Mouse (Mus musculus) layer of hippocampus, adult 18-20 months (tissue): Measurements from ENCODE around the gene Lmtk2. TPM values are rescaled to one million over a fixed set of nuclear protein-coding genes. Genes with fewer than 3 reads are reported as not detected.

Experiments used
- DNase-seq, 2 experiments: peaks; one replicate each; pipeline ENCODE4 v3.0.0; 2022; ENCODE audit warnings: low spot score in 2 of 2
- total RNA-seq, 2 experiments: library from RNA; stranded (reverse); gene quantifications; 2 replicates each; pipeline ENCODE4 v1.2.3; 2021

Lmtk2 gene
- total RNA-seq, 2 experiments from 2014 or later: 94.4 to 98.9 TPM

- DNase-seq: peak in 1 of 2 experiments; percentile 71
Measured at GRCm38 (mm10) chr5:144207478-144207877, 107.2 kb downstream of the Lmtk2 start.

DNA sequence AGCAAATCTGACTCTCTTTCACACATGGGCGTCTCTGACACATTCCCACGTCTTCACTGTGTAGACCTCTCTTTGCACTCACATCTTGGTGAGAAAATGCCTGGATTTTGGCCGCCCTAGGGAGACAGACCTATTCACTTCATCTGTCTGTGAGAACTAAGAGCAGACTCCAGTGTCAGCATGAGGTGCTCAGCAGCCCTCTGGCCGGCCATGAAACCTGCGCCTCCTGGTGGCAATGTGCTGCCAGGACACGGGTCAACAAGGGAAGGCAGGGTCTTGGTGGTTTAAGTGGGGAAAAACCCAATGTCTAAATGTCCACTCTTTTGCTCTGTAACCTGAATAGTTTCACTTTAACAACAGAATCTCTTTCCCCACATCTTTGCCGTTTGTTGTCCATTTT, 114.2 kb downstream of the Lmtk2 start:
- DNase-seq: peak in 1 of 2 experiments; percentile 35

- DNase-seq: no peak
Measured at GRCm38 (mm10) chr5:144215992-144216391, 115.8 kb downstream of the Lmtk2 start.

GRCm38 (mm10) chr5:144218061-144218460, 117.8 kb downstream of the Lmtk2 start:
- DNase-seq: no peak

GRCm38 (mm10) chr5:144219306-144219705, 119.1 kb downstream of the Lmtk2 start:
- peak; percentile 32 to 48 for DNase-seq

GRCm38 (mm10) chr5:144219936-144220335, 119.7 kb downstream of the Lmtk2 start:
- no peak for DNase-seq

GRCm38 (mm10) chr5:144221305-144221704, 121.1 kb downstream of the Lmtk2 start:
- DNase-seq: no peak

DNA sequence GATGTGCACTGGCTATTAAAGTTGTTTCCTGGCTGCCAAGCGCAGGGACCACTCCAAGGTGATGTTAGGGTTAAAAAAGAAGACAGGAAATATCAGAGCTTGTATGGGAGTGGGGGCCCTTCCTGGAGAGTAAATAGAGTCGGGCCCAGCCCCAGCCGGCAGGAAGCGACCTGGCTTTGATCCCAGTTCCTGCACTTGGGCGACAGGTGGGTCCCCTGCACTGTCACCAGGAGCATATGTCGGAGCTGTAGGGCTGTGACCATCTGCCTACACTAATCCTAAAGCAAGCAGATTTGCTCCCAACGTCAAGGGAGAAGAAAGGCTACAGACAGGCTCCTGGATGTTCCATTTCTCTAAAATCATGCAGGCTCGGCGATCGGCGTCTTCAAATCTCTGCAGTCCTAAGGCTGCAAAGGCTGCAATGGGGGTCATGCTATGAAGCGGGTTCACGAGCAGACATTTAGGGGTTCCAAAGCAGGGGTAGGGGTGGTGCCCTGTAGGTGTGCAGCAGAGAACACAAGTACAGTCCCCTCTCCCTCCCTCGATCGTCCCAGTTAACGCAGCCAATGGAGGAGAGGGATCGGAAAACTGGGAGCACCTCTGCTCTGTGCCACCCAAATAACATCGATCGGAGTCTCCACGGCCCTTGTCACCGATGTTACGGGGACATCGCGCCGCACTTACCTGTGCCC, 122.7 kb downstream of the Lmtk2 start:
- peak in 1 of 2 experiments; percentile 31 for DNase-seq

- DNase-seq: peak; percentile 94 to 97
Measured at GRCm38 (mm10) chr5:144223503-144223862, 123.2 kb downstream of the Lmtk2 start, which contains the start of gene Tecpr1. Gene Tecpr1, minus strand, starts transcription at chr5:144223615.

DNA sequence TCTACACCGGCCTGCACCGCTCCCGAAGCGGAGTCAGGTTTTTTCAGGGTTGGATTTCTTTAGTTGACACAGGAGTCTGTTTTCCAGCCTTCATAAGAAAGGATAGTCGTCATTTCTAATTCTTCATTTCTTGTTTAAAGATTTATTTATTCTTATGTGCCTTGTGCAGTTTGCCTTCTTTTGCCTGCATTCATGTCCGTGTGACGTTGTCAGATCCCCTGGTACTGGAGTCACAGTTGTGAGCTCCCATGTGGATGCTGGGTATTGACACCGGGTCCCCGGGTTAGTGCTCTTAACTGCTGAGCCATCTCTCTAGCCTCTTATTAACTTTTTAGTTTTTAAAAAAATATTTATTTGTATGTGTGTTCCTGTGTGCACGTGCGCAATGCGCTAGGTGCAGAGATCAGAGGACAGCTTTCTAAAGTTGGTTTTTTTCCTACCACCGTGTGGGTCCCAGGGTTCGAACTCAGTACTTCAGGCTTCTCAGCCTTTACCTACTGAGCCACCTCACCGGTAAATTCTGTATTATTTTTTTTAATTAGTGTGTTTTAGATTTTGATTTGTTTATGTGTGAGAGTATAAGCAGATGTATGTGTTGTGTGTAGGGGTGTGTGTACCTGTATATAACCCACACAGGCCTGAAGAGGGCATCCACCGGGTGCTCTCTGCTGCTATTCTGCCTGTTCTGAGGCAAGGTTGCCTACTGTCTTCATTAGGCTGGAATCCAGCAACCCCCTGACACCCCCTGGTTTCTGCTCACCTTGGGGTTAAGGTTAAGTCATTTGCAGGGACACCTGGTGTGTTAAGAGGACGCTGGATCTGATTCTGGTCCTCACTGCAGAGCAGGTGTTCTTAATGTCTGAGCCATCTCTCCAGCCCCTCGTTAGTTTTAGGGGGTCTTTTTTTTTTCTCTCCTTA, 123.9 kb downstream of the Lmtk2 start:
- peak in 1 of 2 experiments; percentile 43 for DNase-seq

GRCm38 (mm10) chr5:144226220-144226619, 126.0 kb downstream of the Lmtk2 start:
- no peak for DNase-seq

DNA sequence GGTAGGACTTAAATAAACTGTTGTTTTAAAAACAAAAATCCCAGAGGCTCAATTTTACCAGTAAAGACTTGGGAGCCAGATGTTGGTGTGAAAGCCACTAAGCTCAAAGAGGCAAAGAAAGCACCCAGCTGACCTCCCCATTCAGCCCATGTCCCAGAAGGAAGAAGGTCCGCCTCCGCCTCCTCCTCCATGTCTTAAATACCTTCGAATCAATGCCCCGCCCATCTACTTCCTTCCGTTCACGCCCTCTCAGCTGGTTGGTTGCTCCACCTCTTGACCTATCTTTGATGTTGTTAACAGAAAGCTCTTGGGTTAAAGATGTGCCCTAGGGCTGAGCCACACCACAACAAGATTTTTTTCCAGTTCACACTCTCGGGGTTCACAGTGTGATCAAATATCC, 130.0 kb downstream of the Lmtk2 start:
- DNase-seq: no peak

GRCm38 (mm10) chr5:144231410-144231809, 131.2 kb downstream of the Lmtk2 start:
- no peak for DNase-seq

- no peak for DNase-seq
Measured at GRCm38 (mm10) chr5:144232531-144232930, 132.3 kb downstream of the Lmtk2 start.

- no peak for DNase-seq
Measured at GRCm38 (mm10) chr5:144234222-144234621, 134.0 kb downstream of the Lmtk2 start.

DNA sequence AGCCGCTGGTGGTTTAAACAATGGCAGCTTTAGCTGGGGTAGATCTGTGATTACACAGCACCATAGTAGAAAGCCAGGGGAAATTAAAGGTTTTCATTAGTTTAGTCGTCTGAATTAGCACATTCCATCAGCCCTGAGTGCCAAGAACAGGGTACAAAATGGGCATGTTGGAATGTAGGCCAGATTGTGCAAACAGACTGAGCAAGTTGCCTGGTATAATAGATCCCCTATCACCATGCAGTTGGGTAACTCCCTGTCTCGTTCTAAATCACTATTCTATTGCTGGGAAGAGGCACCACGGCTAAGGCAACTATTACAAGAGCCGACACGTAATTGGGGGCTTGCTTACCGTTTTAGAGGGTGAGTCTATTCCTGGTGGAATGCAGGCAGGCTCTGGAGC, 134.5 kb downstream of the Lmtk2 start:
- peak; percentile 55 to 88 for DNase-seq

Other genes starting within 250 kb of the Lmtk2 start
- not detected for gene Ankrd61, start 202.8 kb upstream of the Lmtk2 start, total RNA-seq
- gene Aimp2, start 190.6 kb upstream of the Lmtk2 start, total RNA-seq: 10 to 100 TPM; 31.8 to 32.8 TPM
- 10 to 100 TPM; 13.5 to 14.0 TPM for gene Pms2, start 190.5 kb upstream of the Lmtk2 start, total RNA-seq
- 1 to 10 TPM; 1.6 TPM for gene Gm42421, start 172.3 kb upstream of the Lmtk2 start, total RNA-seq
- 1 to 10 TPM; 2.5 to 2.8 TPM for gene Rsph10b, start 167.4 kb upstream of the Lmtk2 start, total RNA-seq
- 10 to 100 TPM; 33.8 to 33.9 TPM for gene Ccz1, start 85.6 kb upstream of the Lmtk2 start, total RNA-seq
- gene Ocm, start 73.8 kb upstream of the Lmtk2 start, total RNA-seq: not detected
- under 1 TPM in 1 of 2 experiments, not detected in 1; 0.17 TPM for gene Bhlha15, start 89.8 kb downstream of the Lmtk2 start, total RNA-seq
- 100 to 1,000 TPM in 1 of 2 experiments, 10 to 100 TPM in 1; 97.3 to 113 TPM for gene Tecpr1, start 123.2 kb downstream of the Lmtk2 start, total RNA-seq
- 10 to 100 TPM; 73.7 to 74.0 TPM for gene Bri3, start 144.0 kb downstream of the Lmtk2 start, total RNA-seq